Mouse (Mus musculus): ENCODE measurements at regions not wholly inside any gene's neighbourhood (a gene's known extent, or its start where the extent isn't known, plus 50 kb on each side); places are given as distances from the start of the nearest gene placed in this dataset.

DNA sequence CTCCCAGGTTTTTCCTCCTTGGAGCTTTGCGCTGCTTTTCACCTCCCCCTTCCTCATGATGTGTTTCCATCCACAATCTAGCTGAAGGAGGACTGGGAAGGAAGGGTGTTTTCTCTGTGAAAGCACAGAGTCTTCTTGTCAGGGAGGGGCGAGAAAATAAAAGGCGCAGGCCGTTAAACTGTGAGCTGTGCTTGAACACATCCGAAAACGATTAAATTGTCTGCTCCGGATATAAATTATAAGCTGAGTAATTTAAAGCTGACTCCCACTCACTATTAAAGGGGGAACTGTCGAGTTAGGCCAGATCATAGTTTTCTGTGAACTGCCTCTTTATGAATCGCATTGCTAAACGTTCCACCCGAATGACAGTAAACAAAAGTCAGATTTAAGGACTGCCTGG is 224.6 kb downstream of the Mpdz start:
- DNase-seq, result no peak
- Histone ChIP-seq H3K4me1 (ENCODE audit: control insufficient read depth, insufficient read depth, low read length) (no peaks in the 10 kb centered on the region), H3K9ac (ENCODE audit: low read depth, low read length) (no peak overlapping the region), H3K79me2 (replicated peaks; ENCODE audit: control insufficient read depth, insufficient read depth, low read length) (no peaks in the 10 kb centered on the region), H3K4me3 (no peak overlapping the region), H3K36me3 (ENCODE audit: control insufficient read depth, insufficient read depth, low read length) (no peaks in the 10 kb centered on the region), H3K27me3 (ENCODE audit: control insufficient read depth, insufficient read depth, low read length) (no peaks in the 10 kb centered on the region), H3K27ac (no peak overlapping the region)
- no peak for TF ChIP-seq EP300 (IDR thresholded peaks at IDR 0.05; ENCODE audit: insufficient read depth, low read depth, low read length)
- no peak for TF ChIP-seq POLR2A (IDR thresholded peaks at IDR 0.05; ENCODE audit: insufficient read depth, low read depth, low read length)
- TF ChIP-seq CTCF (IDR thresholded peaks at IDR 0.05), result no peak
- WGBS, result 43% methylated on average over 11 of the region's 11 CpGs
- intact Hi-C loops (cut with DNase I), result no loop called here

DNA sequence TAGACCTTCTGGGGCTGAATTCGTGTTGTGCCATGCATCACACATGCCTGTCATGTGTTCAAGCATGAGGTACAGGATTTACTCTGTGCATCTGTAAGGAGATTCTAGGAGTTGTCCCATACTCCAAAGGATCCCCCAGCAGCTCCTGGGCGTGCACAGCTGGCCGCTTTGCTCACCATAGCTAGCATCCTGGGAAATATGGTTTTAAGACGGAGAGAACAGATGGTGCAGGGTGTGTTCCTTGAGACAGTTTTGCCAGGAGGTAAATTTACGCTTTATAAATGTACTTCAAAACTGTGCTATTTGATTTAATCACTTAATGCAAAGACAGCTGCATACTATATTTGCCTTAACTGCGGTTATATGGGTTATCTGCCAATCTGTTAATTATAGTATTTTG is 220.6 kb downstream of the Mpdz start:
- no peak overlapping the region for H3K9ac ChIP-seq (ENCODE audit: low read depth, low read length)
- H3K4me1 ChIP-seq (ENCODE audit: control insufficient read depth, insufficient read depth, low read length), result no peaks in the 10 kb centered on the region
- DNase-seq, result no peak
- intact Hi-C loops (cut with DNase I), result no loop called here
- H3K36me3 ChIP-seq (ENCODE audit: control insufficient read depth, insufficient read depth, low read length), result no peaks in the 10 kb centered on the region
- no peak overlapping the region for H3K4me3 ChIP-seq
- H3K79me2 ChIP-seq (replicated peaks; ENCODE audit: control insufficient read depth, insufficient read depth, low read length), result no peaks in the 10 kb centered on the region
- H3K27me3 ChIP-seq (ENCODE audit: control insufficient read depth, insufficient read depth, low read length), result no peaks in the 10 kb centered on the region
- WGBS, result 81% methylated on average over 6 of the region's 6 CpGs
- H3K27ac ChIP-seq, result no peak overlapping the region
- TF ChIP-seq CTCF (IDR thresholded peaks at IDR 0.05), result no peak
- no peak for TF ChIP-seq POLR2A (IDR thresholded peaks at IDR 0.05; ENCODE audit: insufficient read depth, low read depth, low read length)
- TF ChIP-seq EP300 (IDR thresholded peaks at IDR 0.05; ENCODE audit: insufficient read depth, low read depth, low read length), result no peak

DNA sequence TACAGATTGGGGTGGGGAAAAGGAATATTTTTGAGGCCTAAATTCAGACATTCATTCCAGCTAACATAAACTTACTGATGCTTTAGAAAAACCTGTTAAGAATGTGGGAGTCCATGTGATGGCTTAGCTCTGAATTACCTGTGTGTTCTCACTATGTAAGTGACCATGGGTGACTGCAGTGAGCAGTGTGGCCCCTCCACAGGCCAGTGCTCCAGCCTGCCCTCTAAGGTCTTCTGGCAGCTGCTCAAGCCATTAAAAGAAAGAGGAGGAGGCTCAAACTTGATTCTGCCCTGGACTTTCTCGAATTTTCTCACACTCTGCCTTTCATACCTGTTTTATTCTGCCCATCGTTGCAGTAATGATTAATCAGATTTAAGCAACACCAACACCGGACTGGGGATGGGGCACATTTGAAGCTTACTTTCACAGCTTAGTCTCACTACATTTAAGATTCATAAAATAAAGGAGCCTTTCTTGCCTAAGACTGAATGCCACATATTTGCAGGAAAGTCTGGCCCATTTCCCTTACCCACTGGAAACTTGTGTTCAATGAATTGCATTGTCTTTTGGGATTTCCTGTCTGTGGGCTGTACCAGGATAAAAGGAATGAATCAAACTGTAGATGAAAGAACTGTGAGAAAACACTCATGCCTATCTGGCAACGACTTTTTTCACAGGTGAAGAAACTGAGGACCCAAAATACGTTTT is 220.0 kb downstream of the Mpdz start:
- intact Hi-C loops (cut with DNase I), result no loop called here
- Histone ChIP-seq H3K27me3 (ENCODE audit: control insufficient read depth, insufficient read depth, low read length) (no peaks in the 10 kb centered on the region), H3K36me3 (ENCODE audit: control insufficient read depth, insufficient read depth, low read length) (no peaks in the 10 kb centered on the region), H3K27ac (no peak overlapping the region), H3K4me3 (no peak overlapping the region), H3K79me2 (replicated peaks; ENCODE audit: control insufficient read depth, insufficient read depth, low read length) (no peaks in the 10 kb centered on the region), H3K4me1 (ENCODE audit: control insufficient read depth, insufficient read depth, low read length) (no peaks in the 10 kb centered on the region), H3K9ac (ENCODE audit: low read depth, low read length) (no peak overlapping the region)
- DNase-seq, result no peak
- TF ChIP-seq CTCF (IDR thresholded peaks at IDR 0.05), result no peak
- no peak for TF ChIP-seq EP300 (IDR thresholded peaks at IDR 0.05; ENCODE audit: insufficient read depth, low read depth, low read length)
- TF ChIP-seq POLR2A (IDR thresholded peaks at IDR 0.05; ENCODE audit: insufficient read depth, low read depth, low read length), result no peak
- WGBS, result 43% methylated on average over 5 of the region's 5 CpGs
